Mouse (Mus musculus): ENCODE measurements around the gene Aldoart2. TPM values are rescaled to one million over a fixed set of nuclear protein-coding genes. Genes with fewer than 3 reads are reported as not detected.

The Aldoart2 gene
- total RNA-seq, 1 experiment = 0.13 TPM

DNA sequence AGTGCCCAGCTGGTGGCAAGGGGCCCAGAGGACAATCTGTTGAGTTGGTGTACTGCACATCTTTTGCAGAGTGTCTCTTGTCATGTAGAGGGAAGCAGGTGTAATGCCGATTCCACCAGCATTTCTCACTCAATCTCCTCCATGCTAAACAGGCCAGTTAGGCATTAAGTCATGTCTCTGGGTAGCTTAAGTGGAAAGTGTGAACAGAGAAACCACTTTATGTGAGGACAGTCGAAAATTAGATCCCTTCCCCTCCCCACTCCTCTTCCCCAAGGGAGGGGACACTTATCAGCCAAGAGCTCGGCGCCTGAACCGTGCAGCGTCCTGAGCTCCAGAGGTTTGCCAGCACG, 33.5 kb downstream of the Aldoart2 start:
- Histone ChIP-seq H3K9ac (ENCODE audit: insufficient read depth, low read depth, low read length, poor library complexity, severe bottlenecking) (no peak overlapping the region), H3K4me1 (ENCODE audit: control insufficient read depth in 2 of 2, insufficient read depth in 2 of 2, low read length in 2 of 2, poor library complexity in 1 of 2) (no peaks in the 10 kb centered on the region), H3K9me3 (ENCODE audit: control insufficient read depth, insufficient read depth, low read depth, low read length) (no peaks in the 10 kb centered on the region), H3K4me3 (ENCODE audit: insufficient read depth in 1 of 2, low read depth in 1 of 2, low read length in 2 of 2, poor library complexity in 1 of 2, severe bottlenecking in 1 of 2) (peak overlapping the region; percentile 65 to 74), H3K36me3 (ENCODE audit: control insufficient read depth, insufficient read depth, low read length, poor library complexity, severe bottlenecking) (no peaks in the 10 kb centered on the region), H3K27ac (ENCODE audit: insufficient read depth, low read depth, low read length, poor library complexity, severe bottlenecking) (no peak overlapping the region)
- TF ChIP-seq ZC3H11A (IDR thresholded peaks at IDR 0.05; ENCODE audit: borderline replicate concordance, low read depth, low read length) (no peak), CHD2 (IDR thresholded peaks at IDR 0.05; ENCODE audit: low read depth, low read length) (no peak), ZNF384 (IDR thresholded peaks at IDR 0.05; ENCODE audit: low read depth, low read length) (no peak), HCFC1 (IDR thresholded peaks at IDR 0.05; ENCODE audit: borderline replicate concordance, insufficient read depth, low read length) (no peak), MAFK (IDR thresholded peaks at IDR 0.05; ENCODE audit: insufficient read depth, low read depth, low read length) (no peak)
- in situ Hi-C loops (cut with MboI; ENCODE audit: low sequenced_read_pairs in 2 of 2, unreplicated experiment in 2 of 2) = no loop called here
- DNase-seq (ENCODE audit: low read depth, low spot score) = no peak

DNA sequence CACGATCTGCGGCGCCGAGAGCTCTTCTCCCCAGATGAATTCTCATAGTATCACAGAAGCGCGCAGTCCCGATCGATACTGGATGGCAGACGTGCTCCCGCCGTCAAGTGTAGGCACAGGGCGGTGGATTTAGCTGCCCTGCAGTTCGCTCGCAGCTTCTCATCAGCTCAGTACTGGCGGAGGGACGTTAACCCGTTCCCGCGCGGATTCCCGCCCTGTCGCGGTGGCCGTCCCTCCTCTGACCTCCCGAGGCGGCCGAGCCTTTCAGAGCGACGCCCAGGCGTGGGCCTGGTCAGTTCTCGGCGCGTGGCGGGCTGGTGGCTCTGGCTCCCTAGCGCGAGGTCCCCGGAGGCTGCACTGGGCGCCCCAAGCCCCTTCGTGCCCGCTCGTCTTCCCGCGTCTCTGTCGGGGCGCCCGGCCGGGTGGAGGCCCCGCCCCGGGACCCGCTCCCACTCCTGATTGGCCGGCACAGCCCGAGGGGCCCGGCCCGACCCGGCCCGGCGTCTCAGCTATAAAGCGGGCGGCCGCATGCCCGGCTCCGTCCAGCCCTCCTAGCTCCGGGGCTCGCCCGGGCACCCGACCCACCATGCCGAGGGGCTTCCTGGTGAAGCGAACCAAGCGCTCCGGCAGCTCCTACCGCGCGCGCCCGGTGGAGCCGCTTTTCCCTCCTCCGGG, 34.0 kb downstream of the Aldoart2 start, which contains the start of gene Insm2:
Gene Insm2 (plus strand): TSS at position 541 of the 675 bp plus-strand sequence.
- Histone ChIP-seq H3K4me1 (ENCODE audit: control insufficient read depth in 2 of 2, insufficient read depth in 2 of 2, low read length in 2 of 2, poor library complexity in 1 of 2) (no peaks in the 10 kb centered on the region), H3K9me3 (ENCODE audit: control insufficient read depth, insufficient read depth, low read depth, low read length) (no peaks in the 10 kb centered on the region), H3K36me3 (ENCODE audit: control insufficient read depth, insufficient read depth, low read length, poor library complexity, severe bottlenecking) (no peaks in the 10 kb centered on the region), H3K27ac (ENCODE audit: insufficient read depth, low read depth, low read length, poor library complexity, severe bottlenecking) (no peak within 1 kb of the TSS), H3K4me3 (ENCODE audit: insufficient read depth in 1 of 2, low read depth in 1 of 2, low read length in 2 of 2, poor library complexity in 1 of 2, severe bottlenecking in 1 of 2) (peak within 1 kb of the TSS; percentile 65 to 74), H3K9ac (ENCODE audit: insufficient read depth, low read depth, low read length, poor library complexity, severe bottlenecking) (0 out of 2 replicates have a peak within 1 kb of the TSS, but pooled peaks have one; percentile 4)
- TF ChIP-seq HCFC1 (IDR thresholded peaks at IDR 0.05; ENCODE audit: borderline replicate concordance, insufficient read depth, low read length) (no peak), ZC3H11A (IDR thresholded peaks at IDR 0.05; ENCODE audit: borderline replicate concordance, low read depth, low read length) (no peak), MAFK (IDR thresholded peaks at IDR 0.05; ENCODE audit: insufficient read depth, low read depth, low read length) (no peak), CHD2 (IDR thresholded peaks at IDR 0.05; ENCODE audit: low read depth, low read length) (no peak), ZNF384 (IDR thresholded peaks at IDR 0.05; ENCODE audit: low read depth, low read length) (no peak)
- peak; percentile 28 for DNase-seq (ENCODE audit: low read depth, low spot score)
- in situ Hi-C loops (cut with MboI; ENCODE audit: low sequenced_read_pairs in 2 of 2, unreplicated experiment in 2 of 2) = no loop called here

DNA sequence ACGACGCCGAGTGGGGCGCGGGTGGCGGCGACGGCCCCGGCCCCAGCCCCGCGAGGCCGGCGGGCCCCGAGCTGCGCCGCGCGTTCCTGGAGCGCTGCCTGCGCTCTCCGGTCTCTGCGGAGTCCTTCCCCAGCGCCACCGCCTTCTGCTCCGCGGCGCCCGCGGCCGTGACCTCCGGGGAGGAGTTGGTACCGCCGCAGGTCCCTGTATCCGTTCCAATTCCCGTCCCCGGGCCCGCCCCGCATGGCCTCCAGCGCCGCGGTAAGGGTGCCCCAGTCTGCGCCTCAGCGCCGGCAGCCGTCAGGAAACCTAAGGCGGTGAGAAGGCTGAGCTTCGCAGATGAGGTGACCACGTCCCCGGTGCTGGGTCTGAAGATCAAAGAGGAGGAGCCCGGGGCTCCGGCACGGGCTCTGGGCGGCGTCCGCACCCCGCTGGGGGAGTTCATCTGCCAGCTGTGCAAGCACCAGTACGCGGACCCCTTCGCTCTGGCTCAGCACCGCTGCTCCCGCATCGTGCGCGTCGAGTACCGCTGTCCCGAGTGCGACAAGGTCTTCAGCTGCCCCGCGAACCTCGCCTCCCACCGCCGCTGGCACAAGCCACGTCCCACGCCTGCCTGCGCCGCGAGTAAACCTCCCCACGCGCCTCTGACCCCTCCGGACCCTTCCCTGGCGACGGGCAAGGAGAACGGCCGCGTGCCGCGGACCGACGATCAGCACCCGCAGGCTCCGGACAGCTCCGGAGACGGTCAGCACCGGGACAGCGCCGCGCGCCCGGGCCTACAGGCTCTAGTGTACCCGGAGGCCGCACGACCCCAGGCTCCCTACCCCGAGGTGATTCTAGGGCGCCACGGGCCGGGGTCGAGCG, 34.8 kb downstream of the Aldoart2 start:
- Histone ChIP-seq H3K9ac (ENCODE audit: insufficient read depth, low read depth, low read length, poor library complexity, severe bottlenecking) (no peak overlapping the region), H3K27ac (ENCODE audit: insufficient read depth, low read depth, low read length, poor library complexity, severe bottlenecking) (no peak overlapping the region), H3K9me3 (ENCODE audit: control insufficient read depth, insufficient read depth, low read depth, low read length) (no peaks in the 10 kb centered on the region), H3K36me3 (ENCODE audit: control insufficient read depth, insufficient read depth, low read length, poor library complexity, severe bottlenecking) (no peaks in the 10 kb centered on the region), H3K4me1 (ENCODE audit: control insufficient read depth in 2 of 2, insufficient read depth in 2 of 2, low read length in 2 of 2, poor library complexity in 1 of 2) (no peaks in the 10 kb centered on the region), H3K4me3 (ENCODE audit: insufficient read depth in 1 of 2, low read depth in 1 of 2, low read length in 2 of 2, poor library complexity in 1 of 2, severe bottlenecking in 1 of 2) (peak overlapping the region; percentile 65 to 74)
- TF ChIP-seq ZNF384 (IDR thresholded peaks at IDR 0.05; ENCODE audit: low read depth, low read length) (no peak), HCFC1 (IDR thresholded peaks at IDR 0.05; ENCODE audit: borderline replicate concordance, insufficient read depth, low read length) (peak; percentile 66; the same call in 1 of the 2 replicates)
- DNase-seq (ENCODE audit: low read depth, low spot score) = peak; percentile 41
- in situ Hi-C loops (cut with MboI; ENCODE audit: low sequenced_read_pairs in 2 of 2, unreplicated experiment in 2 of 2) = no loop called here

DNA sequence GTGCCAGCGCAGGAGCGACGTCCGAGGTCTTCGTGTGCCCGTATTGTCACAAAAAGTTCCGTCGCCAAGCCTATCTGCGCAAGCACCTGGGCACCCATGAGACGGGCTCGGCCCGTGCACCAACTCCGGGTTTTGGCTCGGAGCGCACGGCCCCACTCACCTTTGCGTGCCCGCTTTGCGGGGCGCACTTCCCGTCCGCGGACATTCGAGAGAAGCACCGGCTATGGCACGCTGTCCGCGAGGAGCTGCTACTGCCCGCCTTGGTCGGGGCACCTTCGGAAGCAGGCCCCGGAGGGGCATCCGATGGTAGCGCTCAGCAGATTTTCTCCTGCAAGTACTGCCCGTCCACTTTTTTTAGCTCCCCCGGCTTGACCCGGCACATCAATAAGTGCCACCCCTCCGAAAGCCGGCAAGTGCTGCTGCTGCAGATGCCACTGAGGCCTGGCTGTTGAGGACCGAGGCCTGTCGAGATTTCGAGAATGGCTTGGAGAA, 35.5 kb downstream of the Aldoart2 start:
- TF ChIP-seq HCFC1 (IDR thresholded peaks at IDR 0.05; ENCODE audit: borderline replicate concordance, insufficient read depth, low read length) (no peak), ZC3H11A (IDR thresholded peaks at IDR 0.05; ENCODE audit: borderline replicate concordance, low read depth, low read length) (no peak), MAFK (IDR thresholded peaks at IDR 0.05; ENCODE audit: insufficient read depth, low read depth, low read length) (no peak), ZNF384 (IDR thresholded peaks at IDR 0.05; ENCODE audit: low read depth, low read length) (no peak), CHD2 (IDR thresholded peaks at IDR 0.05; ENCODE audit: low read depth, low read length) (no peak)
- H3K9me3 ChIP-seq (ENCODE audit: control insufficient read depth, insufficient read depth, low read depth, low read length) = no peaks in the 10 kb centered on the region
- no peak overlapping the region for H3K27ac ChIP-seq (ENCODE audit: insufficient read depth, low read depth, low read length, poor library complexity, severe bottlenecking)
- H3K36me3 ChIP-seq (ENCODE audit: control insufficient read depth, insufficient read depth, low read length, poor library complexity, severe bottlenecking) = no peaks in the 10 kb centered on the region
- H3K4me3 ChIP-seq (ENCODE audit: insufficient read depth in 1 of 2, low read depth in 1 of 2, low read length in 2 of 2, poor library complexity in 1 of 2, severe bottlenecking in 1 of 2) = peak overlapping the region; percentile 47 to 56
- H3K9ac ChIP-seq (ENCODE audit: insufficient read depth, low read depth, low read length, poor library complexity, severe bottlenecking) = no peak overlapping the region; the same call in 1 of the 2 replicates
- in situ Hi-C loops (cut with MboI; ENCODE audit: low sequenced_read_pairs in 2 of 2, unreplicated experiment in 2 of 2) = no loop called here
- H3K4me1 ChIP-seq (ENCODE audit: control insufficient read depth in 2 of 2, insufficient read depth in 2 of 2, low read length in 2 of 2, poor library complexity in 1 of 2) = no peaks in the 10 kb centered on the region
- DNase-seq (ENCODE audit: low read depth, low spot score) = no peak

Measured in ES-E14 (cell line).